Mouse (Mus musculus) hindbrain, embryonic 13.5 days (tissue): ENCODE results near the gene Wfikkn1. TPM values are rescaled to one million over a fixed set of nuclear protein-coding genes. Genes with fewer than 3 reads are reported as not detected.
A peak's percentile ranks its signal among the peaks of the same experiment; 100 is the strongest.

Experiments
- ATAC-seq: fragments of 200-750 bp; cut with Nextera tagmentation; 2 replicates; pipeline ENCODE4 v1.8.0; 2017; ENCODE audit warnings: moderate TSS enrichment; ENCODE audit not compliant: low FRiP score
- H3K27ac ChIP-seq: fragments of 300-500 bp; sonication (generic); 2 replicates; pipeline ENCODE4 v1.5.1; 2015; ENCODE audit warnings: inconsistent platforms, mild to moderate bottlenecking, moderate library complexity
- H3K27me3 ChIP-seq: fragments of 300-500 bp; sonication (generic); 2 replicates; pipeline ENCODE4 v1.6.1; 2015; ENCODE audit warnings: mild to moderate bottlenecking, inconsistent platforms
- H3K36me3 ChIP-seq: fragments of 300-500 bp; sonication (generic); 2 replicates; pipeline ENCODE4 v1.6.1; 2015; ENCODE audit warnings: mild to moderate bottlenecking, inconsistent platforms
- H3K4me1 ChIP-seq: fragments of 300-500 bp; sonication (generic); replicated peaks from 2 replicates; pipeline ENCODE4 v1.6.1; 2015; ENCODE audit warnings: inconsistent platforms
- H3K4me2 ChIP-seq: fragments of 300-500 bp; sonication (generic); 2 replicates; pipeline ENCODE4 v1.6.1; 2015; ENCODE audit warnings: inconsistent platforms, mild to moderate bottlenecking, moderate library complexity
- H3K4me3 ChIP-seq: fragments of 300-500 bp; sonication (generic); 2 replicates; pipeline ENCODE4 v1.5.1; 2015; ENCODE audit warnings: mild to moderate bottlenecking, inconsistent platforms
- H3K9ac ChIP-seq: fragments of 300-500 bp; sonication (generic); 2 replicates; pipeline ENCODE4 v1.6.1; 2015; ENCODE audit warnings: mild to moderate bottlenecking, inconsistent platforms
- H3K9me3 ChIP-seq: fragments of 300-500 bp; sonication (generic); 2 replicates; pipeline ENCODE4 v1.6.1; 2016; ENCODE audit warnings: inconsistent platforms
- WGBS: fragments of 180-500 bp; shearing (Covaris S2); methylation state at CpG from one replicate; pipeline ENCODE4 v1.1.7; 2015; 5-methylcytosine and 5-hydroxymethylcytosine counted together
- polyA plus RNA-seq: library from polyadenylated mRNA; unstranded; fragments of >200 nt; fragmentation: Nextera tagmentation; extraction: Ambion mirVana; gene quantifications from 2 replicates; pipeline ENCODE4 v1.2.1, GENCODE M21; 2015

The Wfikkn1 gene
- polyA plus RNA-seq, 1 experiment from 2014 or later = 0.45 TPM

GRCm38 (mm10) chr17:25911816-25912215 is 31.2 kb upstream of the Wfikkn1 start:
- ATAC-seq = no peak
- WGBS = 95% methylated on average over 4 of the region's 4 CpGs
- no peak overlapping the region for H3K4me3 ChIP-seq
- no peak overlapping the region for H3K4me2 ChIP-seq
- no peak overlapping the region for H3K27ac ChIP-seq
- peaks cover 4% of the 10 kb centered on the region; the same call in 1 of the 2 replicates for H3K36me3 ChIP-seq
- H3K4me1 ChIP-seq = peaks cover 14% of the 10 kb centered on the region
- H3K9me3 ChIP-seq = no peaks in the 10 kb centered on the region
- H3K9ac ChIP-seq = no peak overlapping the region
- no peaks in the 10 kb centered on the region for H3K27me3 ChIP-seq

GRCm38 (mm10) chr17:25907640-25908039 is 27.0 kb upstream of the Wfikkn1 start:
- no peak overlapping the region for H3K4me3 ChIP-seq
- no peaks in the 10 kb centered on the region for H3K27me3 ChIP-seq
- no peak for ATAC-seq
- no peaks in the 10 kb centered on the region for H3K4me1 ChIP-seq
- no peak overlapping the region for H3K4me2 ChIP-seq
- H3K9me3 ChIP-seq = no peaks in the 10 kb centered on the region
- H3K9ac ChIP-seq = no peak overlapping the region
- 88% methylated on average over 2 of the region's 2 CpGs for WGBS
- H3K36me3 ChIP-seq = peaks cover 7% of the 10 kb centered on the region; the same call in 1 of the 2 replicates
- no peak overlapping the region for H3K27ac ChIP-seq

GRCm38 (mm10) chr17:25903061-25903460 is 22.4 kb upstream of the Wfikkn1 start:
- peaks cover 17% of the 10 kb centered on the region for H3K36me3 ChIP-seq
- ATAC-seq = no peak
- no peak overlapping the region for H3K27ac ChIP-seq
- no peaks in the 10 kb centered on the region for H3K4me1 ChIP-seq
- H3K4me3 ChIP-seq = no peak overlapping the region
- H3K27me3 ChIP-seq = no peaks in the 10 kb centered on the region
- no peak overlapping the region for H3K9ac ChIP-seq
- WGBS = 89% methylated on average over 3 of the region's 3 CpGs
- no peak overlapping the region for H3K4me2 ChIP-seq
- H3K9me3 ChIP-seq = no peaks in the 10 kb centered on the region

- peaks cover 10% of the 10 kb centered on the region; the same call in 1 of the 2 replicates for H3K4me1 ChIP-seq
- no peaks in the 10 kb centered on the region for H3K9me3 ChIP-seq
- H3K27ac ChIP-seq = no peak overlapping the region
- ATAC-seq = no peak
- H3K27me3 ChIP-seq = no peaks in the 10 kb centered on the region
- H3K4me2 ChIP-seq = no peak overlapping the region
- H3K9ac ChIP-seq = no peak overlapping the region
- H3K36me3 ChIP-seq = peaks cover 9% of the 10 kb centered on the region
- WGBS = 100% methylated on average over 1 of the region's 1 CpGs
- H3K4me3 ChIP-seq = no peak overlapping the region
These were observed 19.5 kb upstream of the Wfikkn1 start for GRCm38 (mm10) chr17:25900193-25900592.

GRCm38 (mm10) chr17:25895891-25896290 is 15.2 kb upstream of the Wfikkn1 start:
- Histone ChIP-seq H3K27me3 (no peaks in the 10 kb centered on the region), H3K4me1 (peaks cover 16% of the 10 kb centered on the region), H3K36me3 (peaks cover 9% of the 10 kb centered on the region), H3K27ac (0 out of 2 replicates have a peak overlapping the region, but pooled peaks have one; percentile 15), H3K9ac (no peak overlapping the region), H3K4me2 (no peak overlapping the region), H3K9me3 (no peaks in the 10 kb centered on the region), H3K4me3 (no peak overlapping the region)
- 54% methylated on average over 12 of the region's 12 CpGs for WGBS
- no peak for ATAC-seq

GRCm38 (mm10) chr17:25895415-25895814 is 14.8 kb upstream of the Wfikkn1 start:
- Histone ChIP-seq H3K9ac (no peak overlapping the region), H3K27ac (no peak overlapping the region), H3K4me1 (peaks cover 16% of the 10 kb centered on the region), H3K36me3 (peaks cover 9% of the 10 kb centered on the region; the same call in 1 of the 2 replicates), H3K4me3 (no peak overlapping the region), H3K4me2 (no peak overlapping the region), H3K27me3 (no peaks in the 10 kb centered on the region), H3K9me3 (no peaks in the 10 kb centered on the region)
- ATAC-seq = no peak
- WGBS = 32% methylated on average over 2 of the region's 2 CpGs

- Histone ChIP-seq H3K4me2 (no peak overlapping the region), H3K9ac (peak overlapping the region; percentile 26; the same call in 1 of the 2 replicates), H3K27ac (peak overlapping the region; percentile 77), H3K4me1 (peaks cover 16% of the 10 kb centered on the region), H3K36me3 (peaks cover 18% of the 10 kb centered on the region), H3K9me3 (no peaks in the 10 kb centered on the region), H3K4me3 (no peak overlapping the region), H3K27me3 (no peaks in the 10 kb centered on the region)
- ATAC-seq = peak; percentile 74
- 33% methylated on average over 2 of the region's 2 CpGs for WGBS
These were observed 13.4 kb upstream of the Wfikkn1 start for GRCm38 (mm10) chr17:25893975-25894617.

- ATAC-seq = no peak
- WGBS = 83% methylated on average over 3 of the region's 3 CpGs
These were observed 8.2 kb upstream of the Wfikkn1 start for GRCm38 (mm10) chr17:25888837-25889236.

GRCm38 (mm10) chr17:25887467-25887866 is 6.8 kb upstream of the Wfikkn1 start:
- H3K4me1 ChIP-seq = peaks cover 7% of the 10 kb centered on the region; the same call in 1 of the 2 replicates
- H3K4me2 ChIP-seq = no peak overlapping the region
- ATAC-seq = no peak
- H3K27ac ChIP-seq = no peak overlapping the region
- H3K4me3 ChIP-seq = no peak overlapping the region
- H3K36me3 ChIP-seq = peaks cover 66% of the 10 kb centered on the region
- H3K9me3 ChIP-seq = no peaks in the 10 kb centered on the region
- no peak overlapping the region for H3K9ac ChIP-seq
- 93% methylated on average over 10 of the region's 10 CpGs for WGBS
- H3K27me3 ChIP-seq = no peaks in the 10 kb centered on the region

More at GRCm38 (mm10) chr17:25888837-25889236, 8.2 kb upstream of the Wfikkn1 start:
- Histone ChIP-seq H3K4me3 (no peak overlapping the region), H3K36me3 (peaks cover 52% of the 10 kb centered on the region), H3K4me2 (no peak overlapping the region), H3K9me3 (no peaks in the 10 kb centered on the region), H3K4me1 (peaks cover 7% of the 10 kb centered on the region; the same call in 1 of the 2 replicates), H3K27ac (no peak overlapping the region), H3K9ac (no peak overlapping the region), H3K27me3 (no peaks in the 10 kb centered on the region)

GRCm38 (mm10) chr17:25886806-25887205 is 6.1 kb upstream of the Wfikkn1 start:
- no peak overlapping the region for H3K4me2 ChIP-seq
- no peak overlapping the region for H3K27ac ChIP-seq
- H3K9me3 ChIP-seq = no peaks in the 10 kb centered on the region
- no peaks in the 10 kb centered on the region for H3K27me3 ChIP-seq
- no peak for ATAC-seq
- peaks cover 70% of the 10 kb centered on the region for H3K36me3 ChIP-seq
- no peak overlapping the region for H3K9ac ChIP-seq
- no peak overlapping the region for H3K4me3 ChIP-seq
- peaks cover 7% of the 10 kb centered on the region for H3K4me1 ChIP-seq

- Histone ChIP-seq H3K27me3 (no peaks in the 10 kb centered on the region), H3K36me3 (peaks cover 67% of the 10 kb centered on the region), H3K27ac (no peak overlapping the region), H3K9ac (no peak overlapping the region), H3K9me3 (no peaks in the 10 kb centered on the region), H3K4me3 (no peak overlapping the region), H3K4me2 (no peak overlapping the region), H3K4me1 (peaks cover 19% of the 10 kb centered on the region)
- WGBS = 68% methylated on average over 4 of the region's 4 CpGs
- no peak for ATAC-seq
These were observed 5.0 kb upstream of the Wfikkn1 start for GRCm38 (mm10) chr17:25885636-25886035.

- Histone ChIP-seq H3K36me3 (peaks cover 58% of the 10 kb centered on the region), H3K4me1 (peaks cover 29% of the 10 kb centered on the region), H3K27ac (no peak overlapping the region), H3K9ac (no peak overlapping the region), H3K27me3 (no peaks in the 10 kb centered on the region), H3K9me3 (no peaks in the 10 kb centered on the region), H3K4me3 (no peak overlapping the region), H3K4me2 (no peak overlapping the region)
- 96% methylated on average over 3 of the region's 3 CpGs for WGBS
- no peak for ATAC-seq
These were observed 3.2 kb upstream of the Wfikkn1 start for GRCm38 (mm10) chr17:25883824-25884223.

GRCm38 (mm10) chr17:25883268-25883667 is 2.6 kb upstream of the Wfikkn1 start:
- Histone ChIP-seq H3K36me3 (peaks cover 58% of the 10 kb centered on the region), H3K27ac (0 out of 2 replicates have a peak overlapping the region, but pooled peaks have one; percentile 15), H3K4me3 (no peak overlapping the region), H3K4me2 (no peak overlapping the region), H3K27me3 (no peaks in the 10 kb centered on the region), H3K4me1 (peaks cover 29% of the 10 kb centered on the region), H3K9me3 (no peaks in the 10 kb centered on the region), H3K9ac (0 out of 2 replicates have a peak overlapping the region, but pooled peaks have one; percentile 35)
- ATAC-seq = no peak
- WGBS = 80% methylated on average over 8 of the region's 8 CpGs
